Mouse (Mus musculus) large intestine, adult 2 months (tissue): ENCODE results near the gene Gm16181. TPM values are rescaled to one million over a fixed set of nuclear protein-coding genes. Genes with fewer than 3 reads are reported as not detected.

Experiments used
- DNase-seq: peaks from one replicate; pipeline ENCODE4 v3.0.0-alpha.2; 2012; ENCODE audit warnings: low read depth, low spot score
- WGBS: fragments of 180-500 bp; shearing (Covaris S2); methylation state at CpG from one replicate; pipeline ENCODE4 v1.1.7; 2018; 5-methylcytosine and 5-hydroxymethylcytosine counted together
- polyA plus RNA-seq: library from polyadenylated mRNA; depleted of rRNA; stranded (reverse); fragments of >200 nt; gene quantifications from 2 replicates; pipeline ENCODE4 v1.2.3, GENCODE M21; 2012; rRNA removed

Gm16181 gene
- not detected in 2 replicates for polyA plus RNA-seq

DNA sequence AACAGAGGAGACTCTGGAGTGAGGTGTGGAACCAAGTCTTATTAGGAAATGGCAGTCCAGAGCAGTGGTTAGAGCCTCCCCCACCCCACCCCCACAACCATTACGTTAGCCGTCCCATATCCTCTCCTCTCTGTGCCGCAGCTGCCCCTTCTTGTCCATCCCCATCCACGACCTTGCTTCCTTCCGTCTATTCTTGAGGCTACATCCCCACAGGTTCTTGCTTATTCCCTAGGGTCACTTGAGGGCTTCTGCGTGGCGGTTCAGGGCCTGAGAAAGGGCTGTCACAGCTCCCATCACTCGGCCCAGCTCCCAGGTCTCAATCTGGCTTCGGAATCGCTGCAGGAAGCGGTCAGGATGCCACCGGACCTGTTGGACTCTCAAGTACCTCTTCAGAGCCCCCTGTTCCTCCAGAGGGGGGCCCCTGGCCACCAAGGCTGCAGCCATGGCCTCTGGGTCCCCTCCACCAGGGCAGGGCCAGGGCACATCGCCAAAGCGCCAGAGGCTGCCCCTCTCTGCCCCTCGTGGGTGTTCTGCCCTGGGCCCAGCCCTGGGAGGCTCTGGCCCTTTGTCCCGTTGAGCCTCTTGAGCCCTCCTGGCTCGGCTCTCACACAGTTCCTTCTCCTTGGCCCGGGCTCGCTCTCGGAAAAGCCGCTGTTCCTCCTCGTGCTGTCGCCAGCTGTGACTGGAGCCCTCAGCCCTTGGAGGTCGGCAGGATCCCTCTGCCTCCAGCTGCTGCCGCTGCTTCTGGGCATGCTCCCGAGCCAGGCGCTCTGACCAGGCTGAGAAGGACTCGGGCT is at the start of gene Gm16181:
Gene Gm16181 (plus strand): TSS at position 679 of the 797 bp plus-strand sequence.
- DNase-seq = no peak

DNA sequence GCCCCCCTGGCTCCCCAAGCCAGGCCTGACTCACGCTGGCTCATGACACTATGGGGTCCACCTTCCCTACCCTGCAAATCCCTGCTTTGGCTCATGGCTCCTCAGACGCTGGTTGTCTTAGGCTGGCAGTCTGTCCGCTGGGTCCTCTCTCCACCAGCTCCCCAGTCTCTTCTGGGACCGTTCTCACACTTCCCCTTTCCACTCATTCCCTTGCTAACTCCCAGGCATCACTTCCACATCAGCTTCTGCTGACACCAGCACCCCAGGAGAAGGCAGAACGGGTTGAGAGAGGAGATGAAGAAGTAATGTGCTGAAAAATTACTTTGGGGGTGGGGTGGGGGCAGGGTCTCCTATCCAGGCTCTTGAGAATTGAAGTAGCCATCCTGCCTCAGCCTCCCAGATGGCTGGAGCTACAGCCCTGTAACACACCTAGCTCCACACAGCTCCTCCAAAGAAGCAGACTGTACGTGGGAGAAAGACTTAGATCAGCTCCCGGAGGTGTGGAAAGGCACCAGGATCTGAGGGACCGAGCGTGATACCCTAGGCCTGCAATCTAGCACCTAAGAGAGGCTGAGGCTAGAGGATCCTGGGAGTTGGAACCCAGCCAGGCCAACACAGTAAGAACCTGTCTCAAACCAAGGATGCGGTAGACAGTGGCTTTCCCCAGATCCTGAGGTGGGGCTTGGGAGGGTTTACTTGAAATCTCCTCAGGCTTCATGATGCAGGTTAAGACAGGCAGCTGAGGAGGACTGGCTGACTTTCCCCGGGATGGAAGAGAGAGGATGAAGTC is 48.0 kb upstream of the Gm16181 start:
- DNase-seq = no peak
- 73% methylated on average over 11 of the region's 11 CpGs for WGBS

More for the DNA sequence above, at the start of gene Gm16181:
- WGBS = 70% methylated on average over 28 of the region's 28 CpGs

DNA sequence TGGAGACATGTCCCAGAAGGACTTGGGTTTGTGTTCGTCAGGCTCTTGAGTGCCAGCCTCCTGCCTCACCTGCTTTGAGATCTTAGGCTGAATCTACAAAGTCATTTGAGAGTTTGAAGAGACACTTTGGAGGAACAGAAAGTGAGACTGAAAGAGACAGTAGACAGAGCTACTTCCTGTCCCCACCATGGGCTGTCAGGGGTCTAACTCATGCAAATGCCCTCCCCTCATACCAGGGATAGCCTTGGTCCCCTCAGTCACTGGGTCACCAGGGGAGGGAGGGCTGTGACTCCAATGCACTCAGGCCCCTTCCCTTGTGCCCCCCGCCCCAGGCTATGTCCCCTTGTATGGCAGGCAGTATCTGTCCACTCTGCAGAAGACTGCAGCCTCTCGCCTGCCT is 47.3 kb upstream of the Gm16181 start:
- DNase-seq = no peak
- WGBS = 77% methylated on average over 3 of the region's 3 CpGs

DNA sequence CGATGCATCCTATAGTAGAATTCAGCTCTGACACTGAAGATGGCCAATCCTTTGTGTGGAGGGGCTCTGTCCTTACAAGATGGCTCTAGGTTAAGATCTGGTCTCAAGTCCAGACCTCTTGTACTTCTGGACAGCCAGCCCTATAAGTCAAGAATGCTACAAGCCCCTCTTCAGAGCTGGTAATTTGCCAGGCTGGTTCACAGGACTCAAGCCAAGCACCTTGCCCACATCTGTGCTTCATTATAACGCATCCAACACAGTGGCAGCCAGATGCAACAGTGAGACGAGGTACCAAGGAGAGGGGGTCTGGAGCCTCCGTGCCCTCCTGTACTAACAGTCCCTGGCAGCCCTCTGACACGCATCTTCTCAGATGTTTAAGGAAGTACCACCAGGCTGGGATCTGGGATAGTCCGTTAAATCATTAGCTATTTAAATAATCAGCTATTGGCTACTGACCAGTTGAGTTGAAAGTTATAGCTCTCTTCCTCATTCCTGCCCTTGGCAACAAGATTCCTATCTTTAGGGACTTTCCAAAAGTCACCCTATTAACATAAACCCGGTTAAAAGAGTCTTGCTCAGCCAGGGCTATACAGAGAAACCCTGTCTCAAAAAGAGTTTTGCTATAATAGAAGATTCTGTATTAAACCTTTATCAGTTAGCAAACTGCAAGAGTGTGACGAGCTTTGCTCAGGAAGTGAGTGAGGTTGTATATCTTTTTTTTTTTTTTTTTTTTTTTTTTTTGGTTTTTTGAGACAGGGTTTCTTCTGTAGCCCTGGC is 46.2 kb upstream of the Gm16181 start:
- no peak for DNase-seq
- WGBS = 17% methylated on average over 8 of the region's 8 CpGs

DNA sequence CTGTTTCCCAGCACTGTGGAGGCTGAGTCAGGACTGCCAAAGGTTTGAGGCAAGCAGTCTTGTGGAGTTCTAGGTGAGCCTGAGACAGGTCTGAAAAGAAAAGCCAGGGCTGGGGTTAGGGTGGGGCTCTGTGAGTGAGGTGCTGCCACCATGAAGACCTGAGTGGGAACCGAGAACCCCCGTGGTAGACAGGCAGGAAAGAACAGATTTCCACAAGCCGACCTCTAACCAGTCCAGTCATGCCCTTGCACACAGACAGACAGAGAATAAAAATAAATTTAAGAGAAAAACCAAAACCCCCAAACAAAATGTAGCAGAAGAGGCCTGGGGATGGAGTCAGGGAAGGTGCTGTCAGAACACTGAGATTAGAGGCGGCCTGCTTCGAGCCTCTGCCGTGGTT is 45.3 kb upstream of the Gm16181 start:
- 76% methylated on average over 6 of the region's 6 CpGs for WGBS
- no peak for DNase-seq

DNA sequence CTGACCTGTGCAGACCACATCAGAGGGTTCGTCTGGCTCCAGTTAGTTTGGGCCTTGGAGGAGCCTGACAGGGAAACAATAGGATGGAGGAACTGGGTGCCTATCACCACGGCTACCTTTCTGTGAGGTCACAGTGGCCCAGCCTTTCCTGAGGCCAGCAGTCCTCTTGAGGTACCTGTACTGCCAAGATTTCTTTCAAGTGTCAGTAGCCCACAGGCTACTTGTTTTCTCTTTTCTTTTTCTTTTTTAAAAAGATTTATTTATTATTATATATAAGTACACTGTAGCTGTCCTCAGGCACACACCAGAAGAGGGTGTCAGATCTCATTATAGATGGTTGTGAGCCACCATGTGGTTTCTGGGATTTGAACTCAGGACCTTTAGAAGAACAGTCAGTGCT is 44.7 kb upstream of the Gm16181 start, which contains the start of gene Aif1:
Gene Aif1 (minus strand): TSS at position 101 of the 400 bp plus-strand sequence.
- no peak for DNase-seq
- 63% methylated on average over 2 of the region's 2 CpGs for WGBS

DNA sequence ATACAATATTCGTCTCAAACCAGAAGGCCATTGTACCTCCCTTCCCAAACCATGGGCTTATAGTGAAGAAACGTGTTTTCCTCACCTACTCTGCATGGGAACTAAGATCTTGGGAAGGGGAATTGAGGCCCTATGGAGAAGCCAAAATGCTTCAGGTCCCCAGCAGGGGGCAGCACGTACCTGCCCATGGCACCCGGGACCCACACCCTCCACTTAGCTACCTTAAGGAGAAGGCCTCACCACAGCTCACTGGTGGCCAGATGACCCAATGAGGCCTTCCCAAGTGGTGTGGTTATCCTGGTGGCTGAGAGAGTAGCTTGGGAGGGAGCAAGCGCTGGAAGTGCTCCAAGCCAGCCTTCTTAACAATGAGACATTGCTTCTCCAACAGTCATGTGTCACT is 42.1 kb upstream of the Gm16181 start:
- WGBS = 13% methylated on average over 5 of the region's 5 CpGs
- no peak for DNase-seq

DNA sequence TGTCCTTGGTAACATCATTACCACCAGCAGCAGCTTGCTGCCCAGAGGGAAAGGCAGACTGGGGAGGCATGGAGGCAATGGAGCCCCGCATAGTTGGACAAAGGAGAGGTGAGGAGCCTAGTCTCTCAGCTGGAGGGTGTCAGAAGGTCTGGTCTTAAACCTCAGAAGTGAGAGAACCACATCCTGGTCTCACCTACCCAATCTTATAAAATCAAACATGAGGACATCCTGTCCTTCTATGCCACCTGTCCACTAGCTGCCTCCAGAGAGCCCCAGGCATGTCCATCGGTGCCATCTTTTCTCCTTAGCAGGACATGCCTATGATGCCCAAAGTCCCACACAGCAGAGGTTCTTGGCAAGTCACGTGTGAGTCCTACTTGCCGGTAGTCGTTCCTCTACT is 40.5 kb upstream of the Gm16181 start:
- WGBS = 81% methylated on average over 5 of the region's 5 CpGs

DNA sequence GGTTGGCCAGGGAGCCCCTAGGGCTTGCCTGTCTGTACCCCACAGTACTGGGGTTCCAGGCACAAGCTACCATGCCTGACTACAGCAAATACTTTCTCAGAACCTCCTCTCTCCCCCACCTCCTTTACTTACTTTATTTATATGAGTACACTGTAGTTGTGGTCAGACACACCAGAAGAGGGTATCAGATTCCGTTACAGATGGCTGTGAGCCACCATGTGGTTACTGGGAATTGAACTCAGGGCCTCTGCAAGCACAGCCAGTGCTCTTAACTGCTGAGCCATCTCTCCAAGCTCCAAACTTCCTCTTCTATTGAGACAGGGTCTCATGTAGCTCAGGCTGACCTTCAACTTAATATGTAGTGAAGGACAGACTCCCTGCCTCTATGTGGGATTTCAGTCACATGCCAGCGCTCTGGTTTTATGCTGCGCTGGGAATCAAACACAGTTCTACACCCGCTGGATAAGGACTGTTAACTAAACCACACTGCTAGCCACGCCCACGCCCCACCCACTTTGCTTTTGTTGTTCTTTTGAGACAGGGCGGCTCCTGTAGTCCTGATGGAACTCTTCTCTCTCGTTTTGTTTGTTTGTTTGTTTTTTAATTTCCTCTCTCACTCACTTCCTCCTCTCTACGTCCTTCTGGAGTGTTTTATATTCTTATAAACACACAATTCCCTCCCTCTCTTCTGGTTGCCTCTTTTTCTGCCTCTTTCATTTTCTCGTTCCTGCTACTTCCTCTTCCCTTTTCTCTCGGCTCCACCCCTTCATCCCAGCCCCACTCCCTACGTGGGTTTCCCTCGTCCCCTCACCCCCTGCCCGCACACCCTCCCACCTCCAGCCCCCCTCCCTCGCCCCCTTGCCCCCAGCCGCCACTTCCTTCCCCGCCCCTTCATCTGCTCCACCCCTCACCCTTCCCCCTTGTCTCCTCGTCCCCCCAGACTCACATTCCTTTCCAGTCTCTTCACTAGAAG is 34.7 kb upstream of the Gm16181 start:
- no peak for DNase-seq
- WGBS = 4% methylated on average over 18 of the region's 18 CpGs

More for the DNA sequence above, 40.5 kb upstream of the Gm16181 start:
- DNase-seq = no peak

DNA sequence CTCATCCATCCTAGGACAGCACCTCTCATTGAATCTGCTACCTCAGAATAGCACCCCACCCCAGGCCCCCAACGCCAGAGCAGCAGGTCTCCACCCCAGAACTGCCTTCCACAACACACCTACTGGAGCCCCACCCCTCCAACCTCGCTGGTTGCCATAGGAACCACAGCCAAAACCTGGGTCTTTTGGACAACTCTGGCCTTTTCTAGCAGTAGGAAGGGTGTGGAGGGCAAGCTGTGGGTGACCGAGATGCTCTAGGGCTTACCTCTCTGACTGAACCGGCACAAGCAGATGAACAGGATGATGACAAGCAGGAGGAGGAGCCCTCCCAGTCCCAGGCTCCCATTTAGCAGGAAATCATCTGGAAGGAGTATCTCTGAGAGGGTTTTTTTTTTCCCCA is 34.0 kb upstream of the Gm16181 start:
- WGBS = 0% methylated on average over 4 of the region's 4 CpGs

DNA sequence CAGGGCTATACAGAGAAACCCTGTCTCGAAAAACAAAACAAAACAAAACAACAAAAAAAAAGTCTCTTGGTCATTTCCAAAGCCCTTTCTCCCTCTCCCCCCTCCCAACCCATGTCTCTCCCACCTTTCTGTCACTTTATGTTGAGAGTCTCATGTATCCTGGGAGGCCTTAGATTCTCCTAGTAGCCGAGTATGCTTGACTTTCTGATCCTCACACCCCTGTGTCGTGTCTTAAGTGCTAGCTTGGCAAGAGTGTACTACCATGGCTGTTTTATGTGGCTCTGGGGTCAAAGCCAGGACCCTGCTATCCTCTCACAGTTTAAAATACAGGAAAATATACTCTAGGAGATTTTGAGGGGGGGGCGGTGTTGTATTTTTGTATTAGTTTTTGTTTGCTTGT is 33.3 kb upstream of the Gm16181 start:
- 70% methylated on average over 4 of the region's 4 CpGs for WGBS
- no peak for DNase-seq

More for the DNA sequence above, 34.0 kb upstream of the Gm16181 start:
- DNase-seq = no peak

DNA sequence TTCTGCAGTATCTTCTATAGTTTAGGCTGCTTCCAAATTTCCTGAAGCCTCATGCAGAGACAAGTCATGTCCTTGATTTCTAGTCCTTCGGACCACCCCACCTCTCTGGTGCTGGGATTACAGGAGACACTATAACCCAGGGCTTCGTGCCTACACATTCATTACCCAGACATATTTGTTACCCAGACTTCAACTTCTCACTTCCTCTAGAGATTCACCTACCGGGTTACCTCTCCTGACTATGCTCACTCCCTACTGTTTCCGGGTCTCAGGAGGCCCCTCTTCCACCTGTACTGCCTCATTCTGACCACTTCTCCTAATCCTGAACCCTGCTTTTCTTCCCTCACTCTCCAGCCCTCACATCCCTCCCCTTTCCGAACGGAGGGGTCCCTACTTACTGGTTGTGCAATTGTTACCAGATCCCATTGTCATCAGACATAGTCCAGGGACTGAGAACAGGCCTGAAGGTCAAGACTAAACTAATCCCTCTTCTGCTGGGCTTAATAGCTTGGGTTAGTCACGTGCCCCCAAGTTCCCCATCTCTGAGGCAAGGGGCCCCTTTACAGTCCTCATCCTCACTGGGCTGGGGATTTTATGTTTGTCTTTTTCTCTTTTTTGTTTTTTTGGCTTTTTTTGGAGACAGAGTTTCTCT is 32.5 kb upstream of the Gm16181 start, which contains the start of gene Lst1:
Gene Lst1 (minus strand): TSS at position 481 of the 652 bp plus-strand sequence.
- DNase-seq = no peak
- 71% methylated on average over 7 of the region's 7 CpGs for WGBS

DNA sequence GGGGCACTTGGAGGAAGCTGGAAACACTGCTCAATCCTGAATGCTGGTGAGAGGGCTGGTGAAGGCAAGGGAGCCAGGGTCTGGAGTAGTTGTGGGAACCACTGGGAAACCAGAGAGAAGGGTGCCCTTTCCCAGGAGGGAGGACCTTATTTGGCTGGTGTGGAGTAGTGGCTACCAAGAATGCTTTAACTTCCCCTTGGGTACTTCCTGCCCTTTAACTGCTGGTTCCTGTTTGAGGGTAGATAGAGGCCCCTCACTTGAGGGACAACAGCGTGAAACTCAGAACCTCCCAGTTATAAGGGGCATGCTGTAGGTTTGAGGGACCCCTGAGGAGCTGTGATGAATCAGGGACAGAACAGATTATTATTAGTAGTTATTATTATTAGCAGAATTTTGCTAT is 31.4 kb upstream of the Gm16181 start:
- WGBS = 70% methylated on average over 1 of the region's 1 CpGs
- no peak for DNase-seq

DNA sequence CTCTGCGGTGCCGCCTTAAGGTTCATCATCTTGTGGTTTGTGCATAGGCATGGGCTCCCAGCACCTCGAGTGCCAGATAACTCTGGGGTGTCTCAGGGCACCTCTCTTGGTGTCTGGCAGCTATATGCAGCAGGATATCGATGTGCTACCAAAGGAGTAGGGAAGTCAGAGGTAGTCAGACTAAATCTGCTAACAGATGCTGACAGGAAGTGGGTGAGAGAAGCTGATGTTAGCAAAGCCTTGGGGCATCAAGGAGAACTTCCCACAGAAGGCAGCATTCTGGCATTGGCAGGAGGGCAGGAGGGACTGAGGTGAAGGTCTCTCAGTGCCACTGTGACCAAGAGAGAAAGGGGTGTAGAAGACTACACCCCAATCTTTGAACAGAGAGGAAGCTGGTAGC is 30.5 kb upstream of the Gm16181 start:
- DNase-seq = no peak
- WGBS = 74% methylated on average over 4 of the region's 4 CpGs

DNA sequence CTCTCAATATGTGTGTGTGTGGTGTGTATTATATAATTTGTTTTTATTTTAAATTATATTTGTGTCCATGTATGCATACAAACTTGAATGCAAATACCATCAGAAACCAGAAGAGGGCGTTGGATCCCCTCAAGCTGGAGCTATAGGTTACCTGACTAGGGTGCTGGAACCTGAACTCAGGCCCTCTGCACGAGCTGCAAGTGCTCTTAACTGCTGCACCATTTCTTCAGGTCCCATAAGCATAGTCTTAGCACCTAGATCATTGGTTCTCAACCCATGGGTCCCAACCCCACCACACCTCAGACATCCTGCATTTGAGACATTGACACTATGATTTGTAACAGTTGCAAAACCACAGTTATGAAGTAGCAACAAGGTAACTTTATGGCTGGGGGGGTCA is 28.9 kb upstream of the Gm16181 start:
- 62% methylated on average over 2 of the region's 2 CpGs for WGBS
- DNase-seq = no peak

DNA sequence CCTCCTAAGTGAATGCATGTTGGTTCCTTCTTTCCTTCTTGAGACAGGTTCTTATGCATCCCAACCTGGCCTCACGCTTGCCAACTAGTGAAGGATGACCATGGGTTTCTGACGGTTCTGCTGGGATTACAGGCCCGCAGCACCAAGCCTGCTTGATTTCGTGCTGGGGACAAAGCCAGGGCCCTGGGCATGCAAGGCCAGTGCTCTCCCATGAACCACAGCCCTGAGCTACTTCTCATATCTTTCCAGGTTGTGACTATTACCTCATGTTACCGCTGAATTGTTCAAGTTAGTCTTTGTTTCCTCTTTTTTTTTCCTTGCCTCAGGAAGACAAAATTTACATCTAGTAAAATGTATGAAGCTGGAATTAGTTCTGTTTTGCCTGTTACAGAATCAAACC is 27.7 kb upstream of the Gm16181 start:
- 85% methylated on average over 5 of the region's 5 CpGs for WGBS
- no peak for DNase-seq

DNA sequence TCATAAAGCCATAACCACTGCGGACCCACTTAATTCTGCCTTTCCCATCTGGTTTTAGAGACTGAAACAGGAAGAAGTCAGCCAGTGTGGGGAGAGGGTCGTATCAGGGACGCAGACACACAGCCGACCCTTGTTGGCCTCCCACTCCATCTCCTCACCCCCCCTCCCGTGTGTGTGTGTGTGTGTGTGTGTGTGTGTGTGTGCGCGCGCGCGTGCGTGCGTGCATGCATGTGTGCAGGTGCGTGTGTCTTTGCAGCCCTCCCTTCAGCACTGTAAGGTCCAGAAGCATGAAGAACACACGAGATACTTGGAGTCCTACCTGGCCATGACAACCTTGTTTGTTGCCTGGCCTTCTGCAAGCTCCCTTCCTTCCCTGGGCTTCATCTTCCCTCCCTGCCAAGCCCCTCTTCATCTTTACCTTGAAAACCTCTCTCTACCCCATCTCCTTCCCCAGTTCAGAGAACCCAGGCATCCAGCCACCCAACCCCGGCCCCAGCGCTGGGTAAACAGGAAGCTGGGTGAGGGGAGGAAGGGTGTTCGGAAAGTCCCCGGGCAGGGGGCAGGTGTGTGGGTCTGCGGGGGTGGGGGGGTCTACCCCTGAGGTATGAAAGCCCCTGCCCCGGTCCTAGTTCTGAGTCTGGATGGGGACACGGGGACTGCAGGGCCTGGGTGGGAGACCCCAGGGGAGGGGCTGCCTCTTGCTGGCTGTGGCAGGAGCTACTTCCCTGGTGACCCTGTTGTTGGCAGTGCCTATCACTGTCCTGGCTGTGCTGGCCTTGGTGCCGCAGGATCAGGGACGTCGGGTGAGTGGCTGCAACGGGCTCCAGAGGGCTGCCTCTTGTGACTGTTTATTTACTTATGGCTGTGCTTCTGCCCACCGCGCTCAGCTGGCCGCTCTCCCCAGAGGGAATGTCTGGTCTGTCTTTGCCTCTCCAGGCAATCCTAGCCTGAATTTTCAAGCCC is 26.5 kb upstream of the Gm16181 start, which contains the start of gene Ltb:
Gene Ltb (plus strand): TSS at position 559 of the 963 bp plus-strand sequence.
- 58% methylated on average over 28 of the region's 28 CpGs for WGBS
- DNase-seq = no peak
